Mouse (Mus musculus) embryonic fibroblast, embryonic 13.5 days (primary cell): Measurements from ENCODE around the gene Rnase10.

Experiments
- CTCF ChIP-seq: IDR thresholded peaks from 2 replicates; pipeline ENCODE4 v1.5.1; 2011; ENCODE audit warnings: mild to moderate bottlenecking, control low read depth, low read length, moderate library complexity, borderline replicate concordance; ENCODE audit not compliant: insufficient read depth
- POLR2A ChIP-seq: IDR thresholded peaks from 2 replicates; pipeline ENCODE4 v1.6.1; 2011; ENCODE audit warnings: low read depth, mild to moderate bottlenecking, control low read depth, low read length, moderate library complexity

DNA sequence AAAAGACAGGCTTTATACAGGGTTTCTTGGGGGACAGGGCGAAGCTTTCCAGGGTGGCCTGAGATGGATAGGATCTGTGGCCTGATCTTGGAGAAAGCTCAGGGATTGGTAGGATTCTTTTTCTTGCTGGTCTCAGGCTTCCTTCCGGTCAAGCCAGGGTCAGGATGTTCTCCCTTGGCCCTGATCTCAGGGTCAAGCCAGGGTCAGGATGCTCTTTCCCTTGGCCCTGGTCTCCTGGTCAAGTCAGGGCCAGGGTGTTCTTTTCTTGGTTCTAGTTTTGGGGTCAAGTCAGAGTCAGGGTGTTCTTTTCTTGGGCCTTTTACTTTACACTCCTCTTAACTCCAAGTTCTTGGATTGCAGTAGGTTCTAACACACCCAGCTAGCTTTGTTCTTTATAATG lies 19.9 kb upstream of the Rnase10 start:
- TF ChIP-seq POLR2A (no peak), CTCF (no peak)
